Mouse (Mus musculus) kidney, adult 9 months (tissue): Measurements from ENCODE around the gene Gm28042.

Experiments used
- DNase-seq: peaks from one replicate; pipeline ENCODE4 v3.0.0; 2022

Gene Gm28042

GRCm38 (mm10) chr2:120026984-120027949, at the start of gene Gm28042, which contains the start of gene Jmjd7:
TSS of gene Gm28042 (plus strand) at chr2:120027493.
TSS of gene Jmjd7 (plus strand) at chr2:120027483.
- DNase-seq = peak; percentile 91

GRCm38 (mm10) chr2:119980343-119980986, 46.8 kb upstream of the Gm28042 start:
- no peak for DNase-seq

DNA sequence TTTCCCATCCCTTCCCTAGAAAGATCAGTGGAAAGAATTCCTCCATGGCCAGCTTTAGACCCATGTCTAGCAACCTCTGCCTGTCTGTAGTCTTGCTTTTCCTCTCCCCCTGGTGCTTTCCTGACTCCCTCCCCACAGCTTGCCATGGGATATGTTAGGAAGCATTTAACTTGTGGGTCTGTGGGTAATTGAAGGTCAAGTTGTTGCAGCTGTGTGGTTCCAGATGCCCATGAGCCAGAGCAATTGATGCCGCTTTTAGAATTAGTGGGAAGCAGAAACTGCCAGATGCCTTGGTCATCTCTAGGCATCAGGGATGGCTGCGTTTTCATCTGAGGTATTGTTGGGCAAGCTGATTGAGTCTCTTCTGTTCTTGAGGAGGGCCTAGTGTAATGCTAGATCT, 45.7 kb upstream of the Gm28042 start:
- no peak for DNase-seq

DNA sequence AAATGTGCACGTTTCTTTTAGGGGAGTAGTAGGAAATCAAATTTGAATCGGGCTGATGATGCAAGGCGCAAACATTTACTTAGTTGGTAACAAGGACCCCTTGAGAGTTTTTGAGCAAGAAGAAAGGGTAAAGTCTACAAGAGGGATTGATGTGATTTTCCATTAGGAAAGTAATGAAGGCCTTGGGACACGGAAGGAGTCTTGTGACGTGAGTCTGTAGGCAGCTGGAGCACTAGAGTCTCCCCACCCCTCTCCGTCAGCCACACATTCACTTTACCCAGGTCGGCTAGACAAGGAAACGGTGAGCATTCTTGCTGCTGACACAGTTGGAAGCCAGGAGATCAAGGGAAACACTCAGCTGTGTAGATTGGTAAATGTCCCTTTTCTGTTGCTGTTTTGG, 41.4 kb upstream of the Gm28042 start:
- DNase-seq = no peak

GRCm38 (mm10) chr2:119986369-119986768, 40.9 kb upstream of the Gm28042 start:
- DNase-seq = no peak

DNA sequence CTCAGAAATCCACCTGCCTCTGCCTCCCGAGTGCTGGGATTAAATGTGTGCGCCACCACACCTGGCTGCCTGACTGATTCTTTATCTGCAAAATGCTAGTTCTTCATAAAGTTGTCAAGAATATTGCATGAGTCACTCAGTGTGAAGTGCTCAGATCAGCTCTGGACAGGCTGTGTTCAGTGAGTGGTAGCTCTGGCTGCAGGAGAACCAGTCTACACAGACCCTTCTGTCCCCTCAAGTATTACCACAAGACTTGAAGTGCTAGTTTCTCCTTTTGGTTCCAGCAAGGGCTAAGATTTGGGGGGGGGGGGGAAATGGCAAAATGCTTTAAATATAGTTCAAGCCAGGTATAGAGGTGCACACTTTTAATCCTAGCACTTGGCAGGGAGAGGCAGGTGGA, 39.9 kb upstream of the Gm28042 start:
- no peak for DNase-seq

GRCm38 (mm10) chr2:119988952-119989351, 38.3 kb upstream of the Gm28042 start:
- peak; percentile 65 for DNase-seq

GRCm38 (mm10) chr2:119990881-119991280, 36.4 kb upstream of the Gm28042 start:
- DNase-seq = peak; percentile 61

DNA sequence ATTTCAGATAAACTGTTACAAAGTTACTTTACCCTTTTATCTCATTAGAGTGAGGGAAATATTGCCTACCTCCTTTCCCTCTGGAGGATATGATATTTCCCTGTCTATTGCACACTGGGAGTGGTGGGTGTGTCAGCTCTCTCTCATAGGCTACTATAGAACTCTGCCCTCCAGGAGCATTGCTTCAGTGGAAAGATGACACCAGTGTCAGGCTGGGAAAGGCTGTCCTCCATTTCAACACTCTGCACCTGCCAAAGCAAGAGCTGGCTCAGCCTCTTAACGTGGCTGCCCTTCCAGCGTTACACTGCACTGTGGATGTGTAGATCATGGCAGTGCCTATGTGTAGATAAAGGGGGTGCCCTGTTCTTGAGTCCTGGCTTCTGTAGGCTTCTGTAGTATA, 34.9 kb upstream of the Gm28042 start:
- no peak for DNase-seq

- DNase-seq = no peak
Observed at GRCm38 (mm10) chr2:119993515-119993914, 33.8 kb upstream of the Gm28042 start.

DNA sequence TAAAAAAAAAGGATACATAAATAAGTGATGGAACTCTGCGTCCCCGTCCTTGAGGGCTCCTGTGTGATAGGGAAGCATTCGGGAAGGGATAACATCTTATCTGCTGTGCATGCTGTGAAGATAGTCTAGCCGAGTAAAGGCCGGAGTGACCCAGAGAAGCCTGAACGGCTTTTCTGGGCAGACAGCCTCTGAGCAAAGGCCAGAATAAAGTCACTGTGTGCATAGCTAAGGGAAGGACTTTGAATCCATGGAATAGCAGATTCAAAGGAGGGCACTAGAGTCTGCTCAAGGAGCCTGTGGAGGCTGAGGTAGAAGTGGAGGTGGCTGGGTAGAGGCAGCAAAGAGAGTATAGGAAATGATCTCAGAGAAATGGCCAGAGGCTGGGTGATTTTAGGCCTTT, 32.5 kb upstream of the Gm28042 start:
- peak; percentile 61 for DNase-seq

- DNase-seq = peak; percentile 33
Observed at GRCm38 (mm10) chr2:119995391-119996281, 31.7 kb upstream of the Gm28042 start.

- DNase-seq = no peak
Observed at GRCm38 (mm10) chr2:119997354-119997753, 29.9 kb upstream of the Gm28042 start.

DNA sequence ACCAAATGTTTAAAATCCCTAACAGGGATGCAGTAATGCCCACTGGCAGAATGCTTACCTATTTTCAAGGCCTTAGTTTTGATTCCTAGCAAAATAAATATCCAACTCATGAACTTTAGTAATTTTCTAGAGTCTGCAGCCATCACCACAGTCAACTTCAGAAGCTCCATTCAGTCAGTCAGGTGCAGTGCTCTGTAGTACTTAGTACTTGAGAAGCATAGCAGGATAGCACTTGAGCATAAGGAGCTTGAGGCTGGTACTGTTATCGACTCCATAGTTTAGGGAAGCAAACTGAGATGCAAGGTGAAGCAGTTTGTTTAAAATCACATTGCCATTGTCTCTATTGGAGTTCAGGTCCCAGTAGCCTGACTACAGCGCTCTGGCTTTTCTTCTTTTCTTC, 27.6 kb upstream of the Gm28042 start:
- DNase-seq = no peak

- no peak for DNase-seq
Observed at GRCm38 (mm10) chr2:120000882-120001584, 26.3 kb upstream of the Gm28042 start.

DNA sequence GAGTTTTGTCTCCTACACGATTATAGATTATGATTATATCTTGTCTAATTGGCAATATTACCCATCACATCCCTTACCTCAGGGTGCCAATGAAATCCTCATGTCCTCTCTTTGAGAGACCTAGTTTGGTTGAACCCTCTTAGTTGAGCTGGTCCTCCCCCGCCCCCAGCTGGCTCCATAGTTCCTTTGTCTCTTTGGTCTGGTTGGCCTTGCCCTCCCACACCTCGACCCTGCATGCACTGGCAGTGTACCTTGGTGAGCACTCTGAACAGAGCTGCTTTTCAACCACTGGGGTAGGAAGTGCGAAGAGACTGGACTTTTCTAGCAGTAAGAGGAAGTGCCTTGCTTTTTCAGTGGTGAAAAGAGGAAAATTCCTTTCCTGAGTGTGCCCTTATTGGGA, 25.3 kb upstream of the Gm28042 start:
- no peak for DNase-seq

DNA sequence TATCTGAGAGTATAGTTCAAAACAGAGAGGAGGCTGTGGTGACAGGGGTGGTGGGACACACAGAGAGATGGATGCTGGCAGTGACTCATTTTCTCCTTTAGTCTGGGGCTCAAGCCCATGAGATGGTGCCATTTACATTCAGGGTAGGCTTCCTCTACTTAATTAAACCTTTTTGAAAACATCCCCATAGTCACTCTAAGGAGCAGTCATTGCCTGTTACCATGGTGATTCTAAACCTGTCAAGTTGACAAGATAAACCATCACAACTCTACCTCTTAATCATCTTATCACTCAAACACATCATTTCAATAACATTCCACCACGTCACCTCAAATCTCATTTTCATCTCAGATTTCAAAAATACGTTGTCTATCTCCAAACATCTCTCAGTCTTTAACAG, 23.3 kb upstream of the Gm28042 start:
- DNase-seq = no peak

GRCm38 (mm10) chr2:120006696-120007095, 20.6 kb upstream of the Gm28042 start:
- no peak for DNase-seq

- no peak for DNase-seq
Observed at GRCm38 (mm10) chr2:120007680-120008210, 19.5 kb upstream of the Gm28042 start.

- DNase-seq = peak; percentile 44
Observed at GRCm38 (mm10) chr2:120008672-120009071, 18.6 kb upstream of the Gm28042 start.

- DNase-seq = peak; percentile 71
Observed at GRCm38 (mm10) chr2:120011462-120012200, 15.7 kb upstream of the Gm28042 start.
